Mouse (Mus musculus) frontal cortex, adult 2 months (tissue): Measurements from ENCODE around the gene Gja4. TPM values are rescaled to one million over a fixed set of nuclear protein-coding genes. Genes with fewer than 3 reads are reported as not detected.

Experiments
- DNase-seq, 2 experiments: peaks; one replicate each; pipeline ENCODE4 v3.0.0; 2022; ENCODE audit warnings: low spot score in 1 of 2; ENCODE audit errors: extremely low spot score in 1 of 2
- polyA plus RNA-seq: library from polyadenylated mRNA; depleted of rRNA; stranded (reverse); fragments of >200 nt; gene quantifications from 2 replicates; pipeline ENCODE4 v1.2.3, GENCODE M21; 2012; rRNA removed

Gja4 gene
- 7.5 and 8.3 TPM in 2 replicates for polyA plus RNA-seq

DNA sequence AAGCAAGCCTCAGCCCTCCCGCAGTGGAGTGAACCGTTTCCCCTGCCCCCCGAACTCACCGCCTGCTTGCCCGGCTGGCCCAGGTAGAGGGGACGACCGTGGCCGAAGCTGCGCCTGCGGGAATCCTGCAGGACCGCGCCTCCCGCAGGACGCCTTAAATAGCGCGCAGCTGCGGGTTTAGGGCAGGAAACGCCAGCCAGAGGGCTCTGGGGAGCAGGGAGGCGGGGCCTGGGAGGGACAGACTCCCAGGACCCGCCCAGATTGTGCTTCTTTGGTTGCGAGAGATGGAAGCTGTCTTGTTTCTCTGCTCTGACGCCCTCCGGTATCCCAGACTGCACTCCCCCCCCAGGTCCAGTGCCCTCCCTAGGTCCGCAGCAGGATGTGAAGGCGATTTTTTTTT is at the start of gene Gja4:
TSS of gene Gja4 (minus strand) at position 179 of the 400 bp plus-strand sequence.
- DNase-seq: peak; percentile 19 to 74

DNA sequence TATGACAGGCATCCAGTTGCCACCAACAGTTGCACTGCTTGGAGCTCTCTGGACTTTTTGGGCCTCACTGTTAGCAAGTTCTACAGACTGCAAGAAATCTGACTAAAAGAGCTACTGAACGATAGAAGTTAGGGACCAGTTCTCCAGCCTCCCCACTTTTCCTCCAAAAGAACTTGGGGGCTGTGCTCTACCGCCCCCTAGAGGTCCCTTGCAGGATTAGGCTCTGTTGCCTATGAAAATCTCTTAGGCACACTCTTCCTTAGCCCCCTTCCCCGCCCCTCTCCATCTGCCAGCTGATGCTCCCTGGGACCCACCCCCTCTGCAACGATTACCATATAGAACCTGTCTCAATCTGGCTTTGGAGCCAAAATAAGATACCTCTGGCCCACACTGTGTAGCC is 49.5 kb upstream of the Gja4 start:
- DNase-seq: no peak

DNA sequence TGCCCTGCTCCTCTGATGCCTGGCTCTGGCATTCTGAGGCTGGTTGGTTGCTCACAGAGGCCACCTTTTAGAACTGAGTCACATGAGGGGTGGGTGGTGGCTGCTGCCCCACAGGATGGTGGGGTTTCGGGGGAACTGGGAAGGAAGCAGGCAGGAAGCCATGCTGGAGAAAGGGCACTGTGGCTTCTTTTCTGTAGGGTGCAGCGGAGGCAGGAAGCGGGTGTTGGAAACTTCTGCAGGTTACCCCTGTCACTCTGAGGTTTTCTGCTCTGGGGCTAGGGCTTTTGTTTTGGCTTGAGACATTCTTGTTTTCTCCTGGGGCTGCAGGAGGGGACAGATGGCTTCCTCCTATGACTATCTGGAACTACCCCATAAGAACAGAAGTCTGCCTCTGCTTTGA is 48.7 kb upstream of the Gja4 start:
- DNase-seq: no peak

DNA sequence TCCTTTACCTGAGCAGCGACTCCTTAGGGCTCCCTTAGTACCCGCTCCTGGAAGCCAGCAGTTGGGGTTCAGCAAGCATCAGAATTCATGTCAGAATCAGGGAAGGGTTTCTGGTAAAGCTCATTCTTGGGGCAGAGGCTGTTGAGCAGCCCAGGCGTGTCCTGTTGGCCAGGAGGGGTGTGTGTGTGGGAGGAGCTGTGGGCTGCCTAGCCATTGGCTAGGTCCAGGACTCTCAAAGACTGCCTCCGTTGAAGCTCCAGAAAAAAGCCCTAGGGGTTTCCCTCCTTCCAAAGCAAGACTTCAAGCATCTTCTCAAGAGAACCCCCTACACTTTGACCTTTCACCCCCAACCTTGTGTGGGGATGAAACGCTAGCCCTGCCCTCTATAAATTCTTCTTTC is 44.2 kb upstream of the Gja4 start, which contains the start of gene Gjb5:
TSS of gene Gjb5 (minus strand) at position 164 of the 400 bp plus-strand sequence.
- DNase-seq: no peak

DNA sequence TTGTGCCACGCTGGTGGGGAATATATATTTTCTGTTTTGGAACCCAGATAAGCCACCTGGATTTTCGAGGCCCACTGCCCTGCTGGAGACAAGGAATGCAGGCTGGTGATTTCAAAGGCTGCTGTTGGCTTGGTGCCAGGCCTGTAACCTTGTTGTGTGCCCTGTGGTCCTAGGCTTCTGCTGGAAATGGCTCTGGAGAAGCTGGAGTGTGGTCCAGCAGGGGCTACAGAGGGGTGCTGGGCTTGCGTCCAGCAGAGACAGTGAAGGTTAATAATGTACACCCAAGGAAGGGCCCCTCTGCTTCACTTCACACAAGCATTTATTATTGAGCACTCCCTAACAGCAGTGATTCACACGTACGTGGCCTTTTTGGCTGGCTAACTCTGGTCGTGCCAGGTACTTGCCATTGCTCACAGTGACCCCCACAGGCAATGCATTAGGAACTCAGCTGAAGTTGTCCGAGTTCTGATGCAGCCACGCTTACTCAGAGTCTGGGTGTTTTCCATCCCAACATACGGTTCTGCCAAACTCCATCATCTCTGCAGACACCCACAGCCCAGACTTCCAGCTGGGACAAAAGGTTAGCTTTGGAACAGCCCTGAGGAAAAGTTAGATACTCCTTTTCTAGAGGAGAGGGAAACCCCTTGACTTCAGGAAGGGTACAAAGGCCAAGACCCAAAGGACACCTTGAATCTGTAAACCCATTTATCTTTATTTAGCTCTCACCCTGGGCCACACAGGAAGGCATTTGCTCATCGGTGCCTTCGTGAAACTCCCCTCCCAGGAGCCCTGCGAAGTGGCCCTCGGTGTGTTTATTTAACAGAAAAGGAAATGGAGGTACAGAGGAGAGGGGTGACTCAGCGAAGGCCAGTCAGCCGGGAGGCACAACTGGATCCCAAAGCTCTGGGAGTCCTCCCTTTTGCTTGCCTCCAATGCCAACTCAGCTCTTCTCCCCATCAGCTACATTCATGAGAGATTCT is 41.0 kb upstream of the Gja4 start:
- DNase-seq: peak in 1 of 2 experiments; percentile 37

DNA sequence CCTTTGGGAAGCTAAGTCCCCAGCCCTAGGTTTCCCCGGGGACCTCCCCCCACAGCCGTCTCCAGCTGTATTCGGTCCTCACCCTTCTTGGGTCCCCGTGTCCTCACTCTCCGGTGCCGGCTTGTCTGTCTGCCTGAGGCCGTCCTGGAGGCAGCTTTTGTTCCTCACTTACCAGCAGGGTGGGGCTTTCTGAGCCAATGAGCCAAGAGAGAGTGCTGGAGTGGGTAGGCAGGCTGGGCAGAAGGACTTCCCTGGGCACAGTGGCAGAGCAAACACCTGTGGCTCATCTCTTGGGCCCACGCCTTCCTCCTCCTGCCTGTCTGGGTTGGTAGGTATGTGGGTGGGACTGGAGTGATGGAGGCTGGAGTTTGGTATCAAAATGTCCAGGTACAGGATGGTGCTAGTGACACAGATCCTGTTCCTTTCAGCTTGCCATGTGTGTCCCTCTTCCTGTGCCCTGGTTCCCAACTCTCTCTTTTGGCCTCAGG is 40.2 kb upstream of the Gja4 start, which contains the start of gene Gjb4:
TSS of gene Gjb4 (minus strand) at position 131 of the 488 bp plus-strand sequence.
- DNase-seq: no peak

DNA sequence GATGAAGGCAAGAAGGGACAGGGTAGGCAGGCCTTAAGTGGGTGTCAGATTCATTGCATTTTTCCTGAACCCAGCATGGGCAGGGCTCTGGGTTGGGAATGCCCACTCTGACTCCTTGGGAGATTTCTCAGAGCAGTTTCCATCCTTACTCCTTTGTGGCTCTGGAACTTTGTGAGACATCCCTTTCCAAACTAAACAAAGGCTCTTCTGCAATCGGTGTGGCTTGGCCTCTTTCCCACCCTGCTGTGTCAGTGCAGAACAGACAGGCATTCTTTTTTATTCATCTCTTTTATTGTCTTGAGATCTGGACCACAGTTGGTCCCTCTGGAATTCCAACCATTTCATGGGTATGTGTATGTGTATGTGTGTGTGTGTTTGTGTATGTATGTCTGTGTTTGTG is 38.8 kb upstream of the Gja4 start:
- DNase-seq: no peak

DNA sequence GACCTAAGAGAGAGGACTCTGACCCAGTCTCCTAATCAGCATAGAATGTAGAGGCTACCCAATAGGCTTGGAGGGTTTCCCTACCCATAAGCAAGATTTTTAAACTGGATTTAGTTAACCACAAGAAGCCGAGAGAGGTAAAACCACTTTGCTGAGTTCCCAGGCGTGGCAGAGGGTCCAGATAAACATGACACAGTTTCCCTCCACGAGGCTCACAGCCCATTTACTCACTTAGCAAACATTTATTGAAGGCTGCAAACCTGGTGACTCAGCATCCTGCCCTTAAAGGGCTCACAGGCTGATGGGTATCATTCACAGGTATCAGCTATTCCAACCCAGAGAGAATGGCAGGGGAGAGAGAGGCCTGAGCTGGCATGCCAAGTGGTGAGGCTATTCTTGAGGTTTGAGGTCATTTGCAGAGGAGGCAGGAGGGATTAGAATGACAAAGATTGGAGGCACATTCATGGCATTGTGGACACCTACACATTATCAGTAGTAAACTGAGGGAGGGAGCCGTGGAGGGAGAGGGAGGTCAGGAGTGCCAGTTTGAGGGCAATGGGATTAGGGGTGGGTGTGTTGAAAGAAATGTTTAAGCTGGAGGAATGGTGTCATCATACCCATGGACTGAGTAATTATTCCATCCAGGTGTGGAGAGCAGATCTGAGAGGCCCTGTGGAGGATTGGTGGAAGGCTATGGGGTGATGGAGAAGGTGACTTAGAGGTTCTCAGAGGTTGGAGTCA is 35.9 kb upstream of the Gja4 start:
- DNase-seq: no peak

DNA sequence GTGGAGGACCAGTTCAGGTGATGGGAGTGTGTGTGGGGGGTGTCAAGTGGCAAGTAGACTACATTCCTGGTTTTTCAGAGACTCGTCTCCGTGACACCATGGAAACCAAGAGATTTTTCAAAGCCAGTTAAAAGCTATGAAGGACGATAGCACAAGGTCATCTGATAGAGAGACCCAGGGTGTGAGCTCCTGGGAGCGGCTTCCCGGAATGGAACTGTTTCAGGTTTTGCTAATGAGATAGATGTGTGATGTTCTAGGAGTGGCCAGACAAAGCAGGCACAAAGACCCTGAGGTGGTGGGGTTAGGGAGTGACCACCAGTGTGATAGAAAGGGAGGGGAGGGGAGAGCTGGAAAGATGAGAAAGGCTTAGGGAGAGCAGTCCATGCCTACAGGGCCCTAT is 31.2 kb upstream of the Gja4 start:
- DNase-seq: no peak

DNA sequence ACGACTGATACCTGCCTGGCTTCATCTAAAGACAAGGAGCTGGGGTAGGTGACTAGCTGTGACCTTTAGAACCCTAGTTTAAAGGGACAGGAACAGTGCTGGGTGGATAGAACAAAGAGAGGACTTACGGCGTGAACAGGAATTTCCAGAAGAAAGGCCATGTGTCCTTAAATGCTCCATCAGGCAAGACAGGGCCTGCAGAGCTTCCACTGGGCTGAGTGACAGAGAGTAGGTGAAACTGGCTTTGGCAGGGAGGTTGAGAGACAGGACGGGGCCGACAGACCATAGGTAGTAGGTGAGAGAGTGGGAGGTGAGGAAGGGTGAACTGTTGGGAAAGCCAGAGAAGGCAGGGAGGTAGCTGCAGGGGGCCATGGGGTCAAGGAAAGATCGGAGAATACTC is 27.5 kb upstream of the Gja4 start:
- DNase-seq: no peak

DNA sequence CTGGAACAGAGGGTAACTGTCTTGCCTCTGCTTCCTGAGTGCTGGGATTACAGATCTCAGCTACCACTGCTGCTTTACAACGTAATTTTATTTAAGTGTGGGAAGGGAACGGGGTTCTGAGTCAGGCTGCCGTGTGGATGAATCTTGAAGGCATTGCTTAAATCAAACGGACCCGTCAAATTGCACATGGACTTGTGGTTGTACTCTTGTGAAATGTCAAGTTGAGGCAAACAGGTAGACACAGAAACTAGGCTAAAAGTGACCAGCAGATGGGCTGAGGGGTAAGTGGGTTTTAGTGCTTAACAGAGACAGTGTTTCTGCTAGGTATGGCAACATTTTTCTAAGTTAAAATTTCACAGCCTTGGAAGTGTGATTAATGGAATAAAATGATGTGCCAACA is 23.8 kb upstream of the Gja4 start:
- no peak for DNase-seq

DNA sequence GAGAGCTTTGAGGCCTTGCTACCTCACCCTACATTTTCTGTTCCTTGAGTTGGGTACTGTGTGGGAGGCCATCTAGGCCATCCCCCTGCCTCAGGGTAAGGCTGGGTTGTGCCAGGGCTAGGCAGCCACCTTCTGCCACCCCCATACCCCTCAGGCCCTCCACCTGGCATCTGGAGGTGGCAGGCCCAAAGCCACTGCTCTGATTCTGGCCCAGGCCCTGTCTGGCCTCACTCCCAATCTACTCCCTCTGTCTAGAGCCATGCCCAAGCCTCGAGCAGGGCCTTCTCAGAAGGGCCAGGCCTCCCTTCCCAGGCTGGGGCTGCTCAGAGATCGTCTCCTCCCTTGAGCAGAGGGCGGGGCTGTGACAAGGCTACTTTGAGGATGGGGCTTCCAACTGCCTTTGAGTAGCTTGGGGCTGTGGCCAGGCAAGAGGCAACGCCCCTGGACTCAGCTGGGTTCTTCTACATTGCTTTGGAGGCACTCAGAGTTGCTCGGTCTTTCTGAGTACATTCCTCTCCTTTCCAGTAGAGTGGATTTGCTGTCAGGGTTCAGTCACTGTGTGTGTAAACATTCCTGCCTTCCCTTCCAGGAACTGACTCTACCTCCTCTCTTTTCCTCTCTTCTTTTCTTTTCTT is 21.1 kb upstream of the Gja4 start:
- no peak for DNase-seq

DNA sequence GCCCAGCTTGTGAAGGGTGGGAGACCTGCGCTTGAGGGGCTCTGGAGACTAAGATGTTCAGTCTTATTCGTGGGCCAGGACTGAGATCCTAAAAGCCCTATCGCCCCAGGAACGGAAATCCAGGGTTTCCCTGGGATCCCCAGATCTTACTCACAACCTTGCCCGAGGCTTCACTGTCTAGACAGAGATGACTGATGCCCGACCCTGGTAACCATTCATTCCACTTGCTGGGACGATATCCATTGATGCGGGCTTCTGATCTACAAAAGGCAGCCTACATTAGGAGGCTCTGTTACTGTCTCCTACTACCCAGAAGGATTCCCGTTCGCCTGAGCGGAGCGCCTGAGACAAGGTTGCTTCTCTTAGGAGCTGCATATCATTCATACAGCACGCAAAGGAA is 17.3 kb upstream of the Gja4 start:
- no peak for DNase-seq

DNA sequence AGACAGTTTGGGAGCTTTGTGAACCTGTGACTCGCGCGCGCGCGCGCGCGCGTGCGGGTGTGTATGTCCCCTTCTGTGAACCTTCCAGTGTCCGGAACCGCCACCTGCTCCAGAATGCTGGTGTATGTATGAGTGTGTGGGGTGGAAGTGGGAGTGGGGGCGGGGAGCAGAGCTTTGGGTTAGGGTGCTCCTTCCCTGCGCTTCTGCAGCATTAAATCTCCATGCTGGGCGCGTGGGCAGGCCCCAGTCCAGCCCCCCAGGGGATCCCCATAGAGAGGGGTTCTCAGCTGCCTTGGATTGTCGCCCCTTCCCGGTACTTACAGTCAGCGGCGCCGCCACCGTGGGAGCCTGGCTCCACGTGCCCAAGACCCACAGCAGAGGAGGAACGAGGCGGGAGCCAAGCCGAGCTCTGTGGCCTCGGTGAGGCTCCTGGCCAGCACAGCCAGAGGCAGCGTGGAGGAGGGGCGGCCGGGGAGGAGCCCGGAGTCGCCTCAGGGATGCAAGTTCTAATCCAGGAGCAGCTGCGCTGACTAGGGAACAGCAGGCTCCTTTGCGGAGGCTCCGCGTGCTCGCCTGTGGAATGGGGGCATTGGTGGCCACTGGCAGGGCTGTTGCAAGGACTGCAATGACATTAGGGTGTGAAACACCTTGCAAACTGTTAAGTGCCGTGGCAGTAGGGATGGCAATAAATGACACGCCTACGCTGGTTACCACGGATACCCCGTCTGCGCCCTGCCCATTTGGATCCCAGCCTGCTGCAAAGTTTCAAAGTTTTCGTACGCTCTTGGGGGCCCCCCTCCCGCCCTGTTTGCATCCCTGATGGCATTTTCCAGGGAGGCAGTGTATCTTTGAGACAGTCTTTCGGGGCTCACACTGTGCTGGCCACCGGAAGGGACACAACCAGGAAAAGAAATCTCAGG is 16.6 kb upstream of the Gja4 start, which contains the start of gene Gjb3:
TSS of gene Gjb3 (minus strand) at position 664 of the 920 bp plus-strand sequence.
- DNase-seq: no peak

DNA sequence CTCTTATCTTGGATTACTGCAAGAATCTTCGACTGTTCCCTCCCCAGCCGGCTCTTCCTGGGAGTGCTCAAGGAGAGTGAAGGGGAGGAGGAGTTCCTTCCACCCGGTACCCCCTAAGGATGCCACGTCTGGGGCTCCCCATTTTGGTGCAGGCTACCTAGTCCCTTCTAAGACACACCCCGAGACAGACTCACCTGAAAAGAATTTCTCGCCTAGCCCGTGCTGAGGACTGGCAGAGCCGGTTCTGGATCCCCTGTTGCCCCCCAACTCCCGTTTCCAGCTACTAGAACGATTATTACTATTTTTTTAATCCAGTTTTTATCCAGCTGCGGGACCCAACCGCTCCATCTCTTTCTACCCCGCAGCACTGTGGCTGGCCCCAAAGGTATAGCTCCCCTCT is 15.9 kb upstream of the Gja4 start:
- DNase-seq: no peak

DNA sequence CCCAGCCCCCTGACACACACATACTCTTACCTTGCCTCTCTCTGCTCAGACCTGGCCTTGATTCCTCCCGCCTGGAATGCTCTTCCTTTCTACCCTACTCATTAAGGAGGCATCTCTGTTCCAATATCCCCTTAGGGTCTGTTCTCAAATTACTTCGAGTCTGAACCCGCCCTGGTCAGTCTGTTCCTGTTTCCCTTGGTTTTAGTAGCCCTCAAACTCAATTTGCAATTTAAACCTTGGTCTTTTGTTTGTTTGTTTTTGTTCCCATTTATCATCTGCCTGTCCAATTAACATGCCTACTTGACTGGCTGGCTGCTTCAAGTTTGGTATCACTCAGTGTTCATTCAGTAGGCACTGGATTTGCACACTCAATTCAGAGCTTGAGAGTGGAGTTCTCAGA is 15.2 kb upstream of the Gja4 start:
- no peak for DNase-seq

DNA sequence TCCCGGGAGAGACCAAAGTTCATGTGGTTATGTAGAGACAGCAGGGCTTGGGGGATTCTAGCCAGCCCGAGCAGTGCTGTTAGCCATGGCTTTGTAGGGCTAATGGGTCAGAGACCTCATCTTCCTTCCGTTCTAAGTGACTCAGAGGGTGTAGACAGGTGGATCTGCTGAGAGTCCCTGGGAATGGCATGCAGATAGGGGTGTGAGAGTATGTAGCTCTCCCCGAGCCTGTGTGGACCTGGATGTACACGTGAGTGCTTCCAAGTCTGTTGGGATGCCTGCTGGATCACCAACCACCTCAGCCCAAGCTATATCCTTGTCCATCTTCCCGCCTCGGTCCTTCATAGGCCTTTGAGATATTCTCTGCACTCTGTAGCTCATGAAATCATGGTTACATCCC is 14.5 kb upstream of the Gja4 start:
- no peak for DNase-seq

DNA sequence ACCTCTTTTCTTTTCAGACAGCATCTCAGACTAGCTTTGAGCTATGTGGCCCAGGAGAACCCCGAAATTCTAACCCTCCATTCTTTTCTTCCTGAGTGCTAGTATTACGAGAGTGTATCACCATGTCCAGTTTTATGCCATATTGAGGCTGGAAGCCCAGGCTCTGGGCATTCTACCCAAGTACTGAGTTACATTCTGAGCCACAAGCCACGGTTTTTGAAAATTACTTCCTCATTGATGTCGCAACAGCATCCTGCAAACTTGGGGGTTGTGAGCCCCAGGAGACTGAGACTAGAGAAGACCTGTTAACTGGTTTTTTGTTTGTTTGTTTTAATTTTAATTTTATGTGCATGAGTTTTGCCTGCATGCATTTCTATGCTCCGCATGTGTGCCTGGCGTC is 13.9 kb upstream of the Gja4 start:
- DNase-seq: no peak

DNA sequence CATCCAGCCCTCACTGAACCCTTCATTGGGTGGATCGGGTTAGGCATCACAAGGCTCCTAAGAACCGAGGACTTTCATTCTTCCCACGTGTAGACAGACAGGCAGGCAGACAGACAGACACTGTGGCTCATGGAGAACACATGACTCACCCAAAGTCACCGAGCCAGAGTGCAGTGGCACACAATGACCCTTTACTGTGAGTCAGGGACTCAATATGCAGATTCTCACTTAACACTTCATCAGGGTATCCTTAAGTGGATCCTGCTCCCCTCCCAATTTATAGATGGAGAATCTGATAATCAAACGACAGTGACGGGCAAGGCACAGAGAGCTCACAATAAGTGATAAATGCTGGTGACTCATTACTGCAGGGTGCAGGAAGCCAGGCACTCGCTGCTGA is 13.4 kb upstream of the Gja4 start:
- no peak for DNase-seq

DNA sequence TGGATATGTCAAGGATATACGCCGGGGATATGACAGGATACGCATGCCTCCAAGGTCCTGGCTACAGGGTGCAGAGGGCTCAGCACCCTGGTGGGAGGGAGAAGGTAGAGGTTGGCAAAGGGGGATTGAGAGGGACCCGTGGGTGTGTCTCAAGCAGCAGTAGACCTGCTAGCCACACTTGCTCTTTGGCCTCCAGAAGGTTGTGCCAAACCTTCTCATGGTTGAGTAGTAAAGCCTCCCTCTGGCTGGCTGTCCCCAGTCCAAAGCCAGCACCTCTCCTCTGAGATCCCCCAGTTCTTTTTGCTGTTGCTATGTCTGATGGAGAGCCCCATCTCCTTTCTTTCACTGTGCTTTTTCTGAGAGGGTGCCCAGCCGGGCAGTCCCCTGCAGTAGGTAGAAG is 11.4 kb upstream of the Gja4 start:
- no peak for DNase-seq
